Mouse (Mus musculus) embryonic facial prominence, embryonic 14.5 days (tissue): ENCODE measurements at regions not wholly inside any gene's neighbourhood (a gene's known extent, or its start where the extent isn't known, plus 50 kb on each side); places are given as distances from the start of the nearest gene placed in this dataset.

ENCODE experiments used
- ATAC-seq: fragments of 200-750 bp; cut with Nextera tagmentation; 2 replicates; pipeline ENCODE4 v1.8.0; 2017; ENCODE audit warnings: low read depth, moderate number of reproducible peaks, moderate TSS enrichment
- DNase-seq: peaks from one replicate; pipeline ENCODE4 v3.0.0-alpha.2; 2015; ENCODE audit warnings: low spot score
- H3K27ac ChIP-seq: fragments of 300-500 bp; sonication (generic); replicated peaks from 2 replicates; pipeline ENCODE4 v1.5.1; 2014; ENCODE audit warnings: low read depth, mild to moderate bottlenecking, low read length, moderate library complexity
- H3K27me3 ChIP-seq: fragments of 300-500 bp; sonication (generic); replicated peaks from 2 replicates; pipeline ENCODE4 v1.6.1; 2014; ENCODE audit warnings: low read length; ENCODE audit not compliant: control insufficient read depth, insufficient read depth
- H3K36me3 ChIP-seq: fragments of 300-500 bp; sonication (generic); 2 replicates; pipeline ENCODE4 v1.6.1; 2014; ENCODE audit warnings: low read length, mixed read lengths; ENCODE audit not compliant: control insufficient read depth, insufficient read depth
- H3K4me1 ChIP-seq: fragments of 300-500 bp; sonication (generic); 2 replicates; pipeline ENCODE4 v1.6.1; 2014; ENCODE audit warnings: antibody characterized with exemption, low read length; ENCODE audit not compliant: control insufficient read depth, insufficient read depth
- H3K4me2 ChIP-seq: fragments of 300-500 bp; sonication (generic); 2 replicates; pipeline ENCODE4 v1.6.1; 2014; ENCODE audit warnings: low read depth, mild to moderate bottlenecking, low read length, moderate library complexity, mixed read lengths
- H3K4me3 ChIP-seq: fragments of 300-500 bp; sonication (generic); 2 replicates; pipeline ENCODE4 v1.5.1; 2014; ENCODE audit warnings: low read depth, mild to moderate bottlenecking, low read length
- H3K9ac ChIP-seq: fragments of 300-500 bp; sonication (generic); 2 replicates; pipeline ENCODE4 v1.6.1; 2014; ENCODE audit warnings: low read depth, mild to moderate bottlenecking, low read length, moderate library complexity, mixed read lengths
- H3K9me3 ChIP-seq: fragments of 300-500 bp; sonication (generic); 2 replicates; pipeline ENCODE4 v1.6.1; 2016; ENCODE audit warnings: low read length; ENCODE audit not compliant: control insufficient read depth
- WGBS: fragments of 180-500 bp; shearing (Covaris S2); extraction: QIAGEN DNeasy Blood & Tissue Kit; methylation state at CpG from one replicate; pipeline ENCODE4 v1.1.7; 2014; 5-methylcytosine and 5-hydroxymethylcytosine counted together

DNA sequence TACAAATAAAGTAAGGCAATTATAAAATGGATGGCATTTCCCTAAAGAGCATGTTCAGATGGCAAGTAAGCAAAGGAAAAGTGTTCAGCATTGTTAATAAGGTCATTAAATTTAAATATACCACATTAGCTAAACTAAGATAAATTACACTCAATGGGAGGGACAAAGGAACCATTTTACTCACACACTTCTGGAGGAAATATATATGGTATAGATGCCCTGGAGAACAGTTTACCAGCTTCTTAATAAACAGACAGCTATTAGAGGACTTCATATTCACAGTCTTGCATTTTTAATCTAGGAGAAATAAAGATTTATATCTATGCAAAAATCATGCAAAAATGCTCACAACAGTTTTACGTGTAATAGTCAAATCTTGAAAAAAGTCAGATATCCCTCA lies 183.8 kb downstream of the Dthd1 start:
- H3K27ac ChIP-seq: no peak overlapping the region
- no peak overlapping the region for H3K9ac ChIP-seq
- no peaks in the 10 kb centered on the region for H3K27me3 ChIP-seq
- H3K36me3 ChIP-seq: no peaks in the 10 kb centered on the region
- DNase-seq (no peak), ATAC-seq (no peak)
- H3K9me3 ChIP-seq: no peaks in the 10 kb centered on the region
- no peak overlapping the region for H3K4me2 ChIP-seq
- H3K4me3 ChIP-seq: no peak overlapping the region
- no peaks in the 10 kb centered on the region for H3K4me1 ChIP-seq
- 87% methylated on average over 1 of the region's 1 CpGs for WGBS

DNA sequence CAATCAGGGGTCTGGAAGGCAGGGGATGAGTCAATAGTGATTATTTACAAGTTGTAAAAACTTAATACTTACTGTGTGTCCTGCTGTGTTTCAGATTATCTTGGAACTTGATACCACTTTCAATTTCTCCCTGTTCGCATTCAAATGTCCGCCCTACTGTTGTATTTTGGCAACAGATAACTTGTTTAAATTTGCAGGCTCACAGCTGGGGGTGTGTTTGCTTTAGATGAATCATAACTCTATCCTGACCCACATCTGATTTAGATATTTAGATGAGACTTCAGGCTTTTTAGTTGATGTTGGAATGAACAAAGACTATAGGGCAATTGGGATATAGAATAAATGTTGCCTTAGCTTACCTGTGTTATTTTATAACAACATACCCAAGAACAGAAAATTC lies 220.8 kb downstream of the Dthd1 start:
- Histone ChIP-seq H3K9ac (no peak overlapping the region), H3K4me2 (no peak overlapping the region), H3K27ac (no peak overlapping the region), H3K27me3 (no peaks in the 10 kb centered on the region), H3K36me3 (no peaks in the 10 kb centered on the region), H3K4me3 (no peak overlapping the region), H3K9me3 (no peaks in the 10 kb centered on the region), H3K4me1 (no peaks in the 10 kb centered on the region)
- DNase-seq (no peak), ATAC-seq (no peak)
- WGBS: 56% methylated on average over 2 of the region's 2 CpGs

DNA sequence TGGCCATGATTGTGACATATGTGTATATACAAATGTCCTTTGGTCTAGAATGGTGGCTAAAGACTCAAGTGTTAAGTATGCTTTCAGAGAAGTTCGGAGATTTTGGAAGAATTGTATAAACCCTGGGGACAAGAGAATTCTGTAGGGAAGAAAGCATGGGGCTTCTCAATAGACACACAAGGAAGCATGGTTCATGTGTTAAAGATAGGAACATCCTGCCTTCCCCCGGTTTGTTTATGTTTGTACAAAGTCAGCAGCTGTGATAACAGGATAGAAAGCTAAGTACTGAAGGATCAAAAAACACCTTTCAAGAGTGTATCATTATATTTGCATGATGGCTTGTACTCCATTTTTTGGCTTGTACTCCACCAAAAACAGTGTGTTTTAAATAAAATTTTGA lies 232.1 kb downstream of the Dthd1 start:
- no peaks in the 10 kb centered on the region for H3K9me3 ChIP-seq
- no peak for ATAC-seq
- no peak overlapping the region for H3K27ac ChIP-seq
- no peak overlapping the region for H3K4me2 ChIP-seq
- H3K9ac ChIP-seq: no peak overlapping the region
- H3K4me1 ChIP-seq: no peaks in the 10 kb centered on the region
- no peaks in the 10 kb centered on the region for H3K27me3 ChIP-seq
- H3K36me3 ChIP-seq: no peaks in the 10 kb centered on the region
- H3K4me3 ChIP-seq: no peak overlapping the region
- 35% methylated on average over 2 of the region's 2 CpGs for WGBS
- no peak for DNase-seq

DNA sequence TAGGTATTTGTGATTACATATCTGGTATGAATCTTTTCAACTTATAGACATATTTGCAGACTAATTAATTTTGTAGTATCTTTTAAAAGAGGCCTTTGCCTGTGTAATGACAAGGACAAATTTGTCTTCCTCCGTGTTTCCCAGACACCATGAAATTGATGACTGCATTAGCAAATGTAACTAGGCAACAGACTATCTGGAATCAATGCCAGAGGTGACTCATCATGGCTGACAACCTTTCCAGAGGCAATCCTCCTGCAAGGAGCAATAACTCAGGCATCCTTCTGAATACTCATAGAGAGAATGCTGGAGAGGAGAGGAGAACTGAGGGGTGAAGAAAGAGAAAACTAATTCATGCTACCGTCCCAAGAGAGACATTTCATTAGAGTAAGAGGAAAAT lies 249.7 kb downstream of the Dthd1 start:
- H3K27me3 ChIP-seq: no peaks in the 10 kb centered on the region
- H3K4me2 ChIP-seq: no peak overlapping the region
- no peaks in the 10 kb centered on the region for H3K9me3 ChIP-seq
- H3K36me3 ChIP-seq: no peaks in the 10 kb centered on the region
- no peak overlapping the region for H3K27ac ChIP-seq
- no peak overlapping the region for H3K9ac ChIP-seq
- 66% methylated on average over 2 of the region's 2 CpGs for WGBS
- DNase-seq: no peak
- no peak overlapping the region for H3K4me3 ChIP-seq
- no peak for ATAC-seq
- H3K4me1 ChIP-seq: no peaks in the 10 kb centered on the region

DNA sequence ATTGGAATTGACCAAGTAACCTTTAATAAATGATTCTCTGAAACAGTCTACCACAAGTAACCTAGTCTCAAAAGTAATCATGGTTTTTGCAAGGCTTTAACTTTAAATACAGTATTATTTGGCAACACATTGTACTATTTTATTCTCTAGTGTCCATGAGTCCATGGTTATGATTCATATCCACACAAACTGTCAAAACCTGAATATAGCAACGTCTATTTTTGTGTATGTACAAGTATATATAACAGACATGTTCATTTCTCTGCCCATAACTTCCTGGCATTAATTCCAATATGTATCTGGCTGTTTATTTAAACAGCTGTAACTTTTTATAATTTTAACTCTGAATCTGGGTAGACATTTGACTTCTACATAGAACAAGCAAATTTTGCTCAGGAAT lies 253.2 kb downstream of the Dthd1 start:
- no peaks in the 10 kb centered on the region for H3K27me3 ChIP-seq
- DNase-seq: no peak
- no peaks in the 10 kb centered on the region for H3K4me1 ChIP-seq
- no peak overlapping the region for H3K9ac ChIP-seq
- no peak for ATAC-seq
- H3K27ac ChIP-seq: no peak overlapping the region
- H3K4me2 ChIP-seq: no peak overlapping the region
- WGBS: 40% methylated on average over 1 of the region's 1 CpGs
- no peak overlapping the region for H3K4me3 ChIP-seq
- H3K36me3 ChIP-seq: no peaks in the 10 kb centered on the region
- no peaks in the 10 kb centered on the region for H3K9me3 ChIP-seq

DNA sequence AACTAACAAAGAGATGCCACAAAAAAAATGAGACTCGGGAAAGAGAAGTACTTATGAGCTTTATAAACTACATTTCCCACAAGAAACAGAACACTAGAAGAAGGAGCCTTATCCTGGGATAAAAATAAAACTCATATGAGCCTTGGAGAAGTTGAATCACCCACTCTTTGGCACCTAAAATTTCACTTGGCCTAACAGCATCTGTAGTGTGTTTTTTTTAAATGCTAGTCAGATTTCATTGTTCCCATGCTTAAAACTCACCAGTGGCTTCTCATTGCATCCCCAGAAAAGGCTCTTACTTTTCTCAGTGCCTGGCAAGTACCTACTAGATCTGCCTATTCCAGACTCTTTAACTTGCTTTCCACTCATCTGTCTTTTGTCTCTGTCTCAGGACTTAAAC lies 284.5 kb downstream of the Dthd1 start:
- DNase-seq: no peak
- WGBS: 75% methylated on average over 1 of the region's 1 CpGs
- Histone ChIP-seq H3K27ac (no peak overlapping the region), H3K4me3 (no peak overlapping the region), H3K9ac (no peak overlapping the region), H3K9me3 (no peaks in the 10 kb centered on the region), H3K36me3 (no peaks in the 10 kb centered on the region), H3K4me1 (no peaks in the 10 kb centered on the region), H3K4me2 (no peak overlapping the region), H3K27me3 (no peaks in the 10 kb centered on the region)
- no peak for ATAC-seq

DNA sequence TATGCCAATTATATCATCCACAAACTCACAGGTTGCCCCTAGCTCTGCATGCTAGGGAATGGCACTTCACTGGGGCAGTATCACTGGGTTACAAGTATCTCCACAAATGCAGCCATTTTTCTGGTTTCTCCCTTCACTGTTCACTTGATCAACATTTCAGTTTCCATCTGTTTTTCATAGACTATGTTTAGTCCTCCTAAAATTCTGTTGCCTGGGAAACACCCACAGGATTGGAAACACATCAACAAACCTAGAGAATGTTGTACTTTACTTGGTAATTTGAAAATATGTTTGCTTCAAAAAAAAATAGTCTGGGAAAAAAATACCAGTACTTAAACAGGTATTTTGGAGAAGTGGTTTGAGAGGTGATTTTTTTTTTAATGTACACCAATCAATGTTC lies 318.9 kb downstream of the Dthd1 start:
- Histone ChIP-seq H3K4me3 (no peak overlapping the region), H3K27ac (peak overlapping the region; percentile 56), H3K9me3 (no peaks in the 10 kb centered on the region), H3K4me2 (no peak overlapping the region), H3K9ac (no peak overlapping the region), H3K36me3 (no peaks in the 10 kb centered on the region), H3K27me3 (no peaks in the 10 kb centered on the region), H3K4me1 (no peaks in the 10 kb centered on the region)
- ATAC-seq: peak; percentile 71
- peak; percentile 64 for DNase-seq

DNA sequence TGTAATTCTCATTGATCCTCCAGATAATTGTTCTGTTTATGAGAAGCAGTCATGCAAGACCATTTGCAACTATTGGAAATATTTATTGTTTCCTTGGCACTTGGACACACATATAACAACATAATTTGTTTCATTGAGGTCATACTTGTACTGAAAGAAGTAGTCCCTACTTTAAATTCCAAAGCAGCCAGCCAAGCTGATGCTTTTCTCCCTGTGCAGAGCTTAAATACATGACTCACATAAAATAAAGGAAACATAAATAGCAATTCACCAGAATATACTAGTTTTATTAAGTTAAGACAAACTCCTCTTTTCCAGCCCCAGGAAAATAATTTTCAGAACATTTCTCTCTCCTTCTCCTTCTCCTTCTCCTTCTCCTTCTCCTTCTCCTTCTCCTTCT lies 324.3 kb downstream of the Dthd1 start:
- DNase-seq (no peak), ATAC-seq (no peak)
- no peak overlapping the region for H3K9ac ChIP-seq
- H3K9me3 ChIP-seq: no peaks in the 10 kb centered on the region
- H3K4me1 ChIP-seq: no peaks in the 10 kb centered on the region
- H3K36me3 ChIP-seq: no peaks in the 10 kb centered on the region
- no peaks in the 10 kb centered on the region for H3K27me3 ChIP-seq
- no peak overlapping the region for H3K27ac ChIP-seq
- H3K4me2 ChIP-seq: no peak overlapping the region
- H3K4me3 ChIP-seq: no peak overlapping the region

DNA sequence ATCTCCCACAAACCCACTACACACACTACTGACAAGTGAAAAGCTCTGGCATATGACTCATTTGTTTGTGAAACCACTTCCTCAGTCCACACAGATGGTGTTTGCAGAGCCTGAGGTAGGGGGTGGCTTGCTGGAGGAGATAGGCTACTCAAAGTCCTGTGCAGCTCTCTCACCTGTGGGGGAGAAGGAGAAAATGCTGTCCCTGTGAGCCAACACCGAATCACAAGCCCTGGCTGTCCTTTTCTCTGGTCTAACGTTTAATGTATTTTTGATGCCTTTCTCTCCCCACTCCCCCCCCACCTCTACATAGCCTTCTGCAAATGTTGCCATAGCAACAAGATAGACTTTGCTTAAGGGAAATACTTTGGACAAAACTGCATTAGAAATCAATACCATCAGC lies 356.1 kb downstream of the Dthd1 start:
- no peak overlapping the region for H3K27ac ChIP-seq
- H3K36me3 ChIP-seq: no peaks in the 10 kb centered on the region

More for the DNA sequence above, 356.1 kb downstream of the Dthd1 start:
- Histone ChIP-seq H3K4me1 (no peaks in the 10 kb centered on the region), H3K4me2 (no peak overlapping the region), H3K9ac (no peak overlapping the region), H3K9me3 (no peaks in the 10 kb centered on the region), H3K27me3 (no peaks in the 10 kb centered on the region), H3K4me3 (no peak overlapping the region)
- DNase-seq (no peak), ATAC-seq (no peak)
- WGBS: 70% methylated on average over 2 of the region's 2 CpGs
